14 mouse cellular contexts compared by ENCODE assay signal in the genomic region with DNA sequence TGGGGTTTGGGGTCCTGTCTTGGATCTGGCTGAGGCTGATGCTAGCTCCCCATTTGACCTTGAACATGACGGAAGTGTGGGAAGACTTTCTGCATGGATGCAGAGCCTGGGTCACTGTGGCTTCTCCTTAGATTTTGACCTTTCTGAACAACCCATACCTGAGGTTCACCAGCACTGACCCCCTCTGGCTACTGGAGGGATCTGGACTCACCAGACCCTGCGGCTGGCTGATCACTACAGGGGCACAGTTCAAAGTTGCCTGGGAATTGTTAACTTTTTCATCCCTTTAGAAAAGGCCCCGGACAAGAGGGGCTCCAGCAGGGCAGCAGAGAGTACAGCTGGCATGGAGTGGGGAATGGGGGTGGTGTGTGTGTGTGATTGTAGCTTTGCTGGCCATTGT. TPM values are rescaled to one million over a fixed set of nuclear protein-coding genes. Genes with fewer than 3 reads are reported as not detected.
"Had no signal": no experiment of that assay in that cellular context is flagged by ENCODE, and none has a peak within 500 bp of the region (broad histone marks: within the 10 kb centered on the region; RNA-seq: fewer than 3 reads in every experiment).

No protein-coding gene starts in this region.

- H3K36me3 ChIP-seq: limb, embryonic 10.5 days; liver, embryonic 15.5 days; midbrain, embryonic 13.5 days; neural tube, embryonic 15.5 days had no signal

- ATAC-seq: intestine, embryonic 16.5 days; lung, postnatal 0 days; midbrain, embryonic 13.5 days had no signal

- H3K9ac ChIP-seq: liver, embryonic 15.5 days; midbrain, embryonic 13.5 days; neural tube, embryonic 15.5 days had no signal

- H3K27ac ChIP-seq: left cerebral cortex, adult 2 months; limb, embryonic 10.5 days; liver, embryonic 15.5 days; midbrain, embryonic 13.5 days; neural tube, embryonic 15.5 days had no signal

- H3K4me3 ChIP-seq: left cerebral cortex, adult 2 months; limb, embryonic 10.5 days; liver, embryonic 15.5 days; midbrain, embryonic 13.5 days; myocyte; neural tube, embryonic 15.5 days had no signal

- H3K9me3 ChIP-seq: limb, embryonic 10.5 days; liver, embryonic 15.5 days; midbrain, embryonic 13.5 days; neural tube, embryonic 15.5 days had no signal

- DNase-seq: lung, adult 2 months; lung, postnatal 36 days; thymus, adult 18-20 months; thymus, postnatal 25 days had no signal

- H3K4me2 ChIP-seq: liver, embryonic 11.5 days; liver, embryonic 15.5 days; midbrain, embryonic 13.5 days; neural tube, embryonic 15.5 days had no signal

RNA-seq across cellular contexts. Expression of a gene that starts 19.6 kb away (rescaled TPM):
- total RNA-seq: megakaryocyte progenitor cell, adult 5-6 weeks had no signal
- polyA plus RNA-seq: myocyte had no signal

RNA-seq across cellular contexts. Expression of a gene that starts 36.8 kb away (rescaled TPM):
- total RNA-seq: megakaryocyte progenitor cell, adult 5-6 weeks had no signal
